Mouse (Mus musculus) heart, postnatal 0 days (tissue): ENCODE measurements at regions not wholly inside any gene's neighbourhood (a gene's known extent, or its start where the extent isn't known, plus 50 kb on each side); places are given as distances from the start of the nearest gene placed in this dataset.

Source experiments
- CTCF ChIP-seq: IDR thresholded peaks from 2 replicates; pipeline ENCODE4 v1.5.1; 2016; ENCODE audit warnings: antibody characterized with exemption, control low read depth, low read depth
- EP300 ChIP-seq: IDR thresholded peaks from 2 replicates; pipeline ENCODE4 v1.6.1; 2016; ENCODE audit warnings: antibody characterized with exemption, low read depth

GRCm38 (mm10) chr15:68626976-68627375 lies 2126.3 kb upstream of the Lrrc6 start:
- no peak for TF ChIP-seq CTCF
- TF ChIP-seq EP300: no peak
